Mouse (Mus musculus): ENCODE results near the gene Fhl2. TPM values are rescaled to one million over a fixed set of nuclear protein-coding genes. Genes with fewer than 3 reads are reported as not detected.
"Not testable (repeated sequence)": the region's sequence is repeated elsewhere in the genome, so short reads cannot be mapped to it uniquely, and the experiment has no call there.

Gene Fhl2
- polyA plus RNA-seq, 1 experiment from 2014 or later: 9.1 TPM

DNA sequence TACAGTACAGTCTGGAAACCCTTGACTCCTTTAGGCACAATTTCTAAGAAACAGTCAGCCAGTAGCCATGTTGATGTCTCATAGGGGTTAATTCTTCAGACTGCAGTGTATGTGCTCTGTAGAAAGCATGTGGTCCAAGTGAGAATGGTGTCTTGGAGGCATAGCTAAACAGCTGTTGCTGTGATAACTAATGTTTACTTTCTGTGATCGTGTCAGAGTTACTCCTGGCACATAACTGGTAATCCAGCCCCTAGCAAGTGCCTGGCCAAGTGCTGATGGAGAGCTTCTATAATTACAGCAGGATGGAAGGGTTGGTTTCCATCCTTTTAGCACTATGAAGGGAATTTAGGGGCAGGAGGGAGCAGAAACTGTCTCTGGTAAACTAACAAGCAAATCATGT is 14.5 kb upstream of the Fhl2 start:
- Histone ChIP-seq H3K36me3 (no peaks in the 10 kb centered on the region), H3K4me1 (no peaks in the 10 kb centered on the region), H3K27ac (no peak overlapping the region), H3K27me3 (ENCODE audit: low read depth, poor library complexity, severe bottlenecking) (no peaks in the 10 kb centered on the region), H3K4me3 (no peak overlapping the region), H3K9me3 (replicated peaks) (no peaks in the 10 kb centered on the region)
- DNase-seq (ENCODE audit: low spot score): no peak
- 61% methylated on average over 1 of the region's 1 CpGs for WGBS

DNA sequence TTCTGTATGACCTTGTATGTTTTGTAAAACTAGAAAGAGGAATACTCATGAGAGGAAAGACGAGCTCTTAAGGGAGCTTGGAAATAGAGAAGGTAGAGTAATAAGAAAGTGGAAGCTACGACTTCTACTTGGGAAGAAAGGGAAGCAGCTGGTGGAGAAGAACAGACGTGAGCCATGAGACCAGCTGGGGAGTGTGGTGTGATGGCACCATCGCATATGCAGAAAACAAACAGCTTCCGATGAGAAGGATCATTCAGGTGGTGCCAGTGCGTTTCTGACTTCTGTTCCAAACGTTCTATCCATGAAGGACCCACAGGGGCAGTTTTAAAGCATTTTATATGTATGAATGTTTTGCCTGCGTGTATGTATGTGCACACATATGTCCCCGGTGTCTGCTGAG is 13.5 kb upstream of the Fhl2 start:
- Histone ChIP-seq H3K27ac (no peak overlapping the region), H3K4me1 (no peaks in the 10 kb centered on the region), H3K36me3 (no peaks in the 10 kb centered on the region), H3K27me3 (ENCODE audit: low read depth, poor library complexity, severe bottlenecking) (no peaks in the 10 kb centered on the region), H3K9me3 (replicated peaks) (no peaks in the 10 kb centered on the region), H3K4me3 (no peak overlapping the region)
- WGBS: 87% methylated on average over 9 of the region's 9 CpGs
- DNase-seq (ENCODE audit: low spot score): no peak

DNA sequence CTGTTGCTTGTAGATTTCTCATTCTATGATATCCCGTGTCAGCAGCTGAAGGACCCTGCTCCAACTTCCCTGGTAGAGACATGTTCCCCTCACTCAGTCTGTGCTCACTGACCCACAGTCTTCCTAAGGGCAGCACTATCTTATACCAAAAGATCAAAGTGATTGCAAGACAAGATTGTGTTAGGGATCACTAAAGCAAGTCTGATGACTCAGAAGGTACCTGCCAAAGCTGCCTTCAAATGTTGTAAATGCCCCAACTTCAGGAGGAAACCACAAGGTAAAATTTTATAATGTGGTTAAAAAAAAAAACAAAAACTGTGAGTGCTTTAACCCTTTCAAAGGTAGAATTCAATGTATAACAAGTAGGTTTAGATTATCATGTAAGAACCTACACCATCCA is 10.4 kb upstream of the Fhl2 start:
- Histone ChIP-seq H3K36me3 (no peaks in the 10 kb centered on the region), H3K27ac (no peak overlapping the region), H3K4me3 (no peak overlapping the region), H3K27me3 (ENCODE audit: low read depth, poor library complexity, severe bottlenecking) (no peaks in the 10 kb centered on the region), H3K4me1 (no peaks in the 10 kb centered on the region), H3K9me3 (replicated peaks) (no peaks in the 10 kb centered on the region)
- no peak for DNase-seq (ENCODE audit: low spot score)
- WGBS: 77% methylated on average over 1 of the region's 1 CpGs

DNA sequence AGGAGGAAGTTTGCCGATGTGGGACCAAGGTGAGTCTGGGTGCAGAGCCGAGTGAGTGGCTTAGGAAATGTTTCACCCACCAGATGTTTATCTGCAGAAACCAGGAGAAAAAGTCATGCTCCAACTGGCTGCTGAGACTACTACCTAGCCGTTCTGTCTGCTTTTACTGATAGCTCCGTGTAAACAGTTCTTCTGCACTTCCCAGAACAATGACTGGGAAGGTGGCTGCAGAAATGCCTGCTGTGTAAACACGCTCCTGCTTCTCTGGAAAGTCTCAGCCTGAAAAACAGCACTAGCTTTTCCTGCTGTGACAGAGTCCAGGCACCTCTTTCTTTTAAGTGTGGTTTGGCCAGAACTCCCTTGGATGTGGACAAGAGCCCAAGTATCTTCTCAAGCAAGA is 6.5 kb upstream of the Fhl2 start:
- Histone ChIP-seq H3K4me3 (no peak overlapping the region), H3K36me3 (no peaks in the 10 kb centered on the region), H3K27me3 (ENCODE audit: low read depth, poor library complexity, severe bottlenecking) (no peaks in the 10 kb centered on the region), H3K9me3 (replicated peaks) (no peaks in the 10 kb centered on the region), H3K27ac (no peak overlapping the region), H3K4me1 (no peaks in the 10 kb centered on the region)
- WGBS: 23% methylated on average over 5 of the region's 5 CpGs
- DNase-seq (ENCODE audit: low spot score): no peak

DNA sequence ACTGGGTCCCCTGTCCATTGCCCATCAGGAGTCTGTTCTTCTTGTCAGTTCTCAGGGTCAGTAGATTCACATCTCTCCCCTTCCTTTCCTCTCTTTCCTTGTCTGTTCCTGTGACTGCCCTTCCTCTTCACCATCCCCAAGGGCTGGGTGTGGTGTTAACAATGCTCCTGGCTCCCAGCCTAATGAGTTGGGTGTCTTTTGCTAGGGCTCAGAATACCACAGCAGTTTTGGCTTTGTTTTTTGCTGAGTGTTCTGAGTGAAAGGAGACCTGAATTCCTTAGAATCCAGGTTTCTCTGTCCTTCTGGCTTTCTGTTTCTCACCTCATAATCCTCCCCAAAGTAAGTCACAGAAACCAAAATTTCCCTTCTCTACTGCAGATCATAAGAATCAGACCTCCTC is 5.4 kb upstream of the Fhl2 start:
- Histone ChIP-seq H3K36me3 (no peaks in the 10 kb centered on the region), H3K27me3 (ENCODE audit: low read depth, poor library complexity, severe bottlenecking) (no peaks in the 10 kb centered on the region), H3K4me1 (no peaks in the 10 kb centered on the region), H3K4me3 (no peak overlapping the region), H3K9me3 (replicated peaks) (no peaks in the 10 kb centered on the region), H3K27ac (no peak overlapping the region)
- DNase-seq (ENCODE audit: low spot score): no peak

DNA sequence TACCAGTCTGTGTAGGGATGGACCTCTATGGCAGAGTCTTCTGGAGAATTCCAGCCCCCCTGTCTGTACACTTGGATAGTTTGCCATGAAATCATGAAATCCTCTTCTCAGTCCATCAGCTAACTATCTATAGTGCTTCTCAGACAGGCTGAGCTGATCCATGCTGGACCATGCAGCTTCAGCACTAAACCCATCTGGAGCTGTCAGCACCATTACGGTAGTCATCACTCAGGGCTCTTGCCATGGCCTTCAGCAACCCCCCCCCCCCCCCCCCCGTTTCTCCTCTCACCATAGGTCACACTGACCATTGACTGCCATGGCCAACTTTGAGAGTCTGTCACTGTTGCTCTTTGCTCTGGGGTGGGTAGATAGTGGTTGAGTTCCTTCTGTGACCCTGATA is 5.0 kb upstream of the Fhl2 start:
- no peaks in the 10 kb centered on the region for H3K36me3 ChIP-seq
- H3K9me3 ChIP-seq (replicated peaks): no peaks in the 10 kb centered on the region
- H3K4me1 ChIP-seq: no peaks in the 10 kb centered on the region
- no peak overlapping the region for H3K27ac ChIP-seq
- no peak for DNase-seq (ENCODE audit: low spot score)
- no peaks in the 10 kb centered on the region for H3K27me3 ChIP-seq (ENCODE audit: low read depth, poor library complexity, severe bottlenecking)
- 80% methylated on average over 2 of the region's 2 CpGs for WGBS
- H3K4me3 ChIP-seq: no peak overlapping the region

DNA sequence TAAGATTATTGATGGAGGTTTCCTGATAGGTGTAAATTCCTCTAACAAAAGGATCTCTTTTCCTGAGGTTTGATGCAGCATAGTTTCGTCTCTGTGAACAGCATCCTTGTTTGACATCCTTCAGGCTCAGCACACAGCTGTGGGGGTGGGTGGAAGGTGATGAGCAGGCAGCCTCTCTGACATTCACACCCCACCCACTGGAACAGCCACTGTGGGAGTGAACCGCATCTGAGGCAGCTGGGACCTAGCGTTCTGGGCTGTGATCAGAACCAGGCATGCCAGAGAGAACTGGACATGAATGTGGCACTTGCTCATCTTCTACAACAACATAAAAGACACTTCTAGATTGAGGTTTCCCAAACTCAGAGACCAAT is 3.1 kb upstream of the Fhl2 start:
- no peak overlapping the region for H3K4me3 ChIP-seq
- no peaks in the 10 kb centered on the region for H3K27me3 ChIP-seq (ENCODE audit: low read depth, poor library complexity, severe bottlenecking)
- no peak overlapping the region for H3K27ac ChIP-seq
- 75% methylated on average over 3 of the region's 3 CpGs for WGBS
- H3K36me3 ChIP-seq: no peaks in the 10 kb centered on the region
- DNase-seq (ENCODE audit: low spot score): no peak
- no peaks in the 10 kb centered on the region for H3K9me3 ChIP-seq (replicated peaks)
- no peaks in the 10 kb centered on the region for H3K4me1 ChIP-seq

DNA sequence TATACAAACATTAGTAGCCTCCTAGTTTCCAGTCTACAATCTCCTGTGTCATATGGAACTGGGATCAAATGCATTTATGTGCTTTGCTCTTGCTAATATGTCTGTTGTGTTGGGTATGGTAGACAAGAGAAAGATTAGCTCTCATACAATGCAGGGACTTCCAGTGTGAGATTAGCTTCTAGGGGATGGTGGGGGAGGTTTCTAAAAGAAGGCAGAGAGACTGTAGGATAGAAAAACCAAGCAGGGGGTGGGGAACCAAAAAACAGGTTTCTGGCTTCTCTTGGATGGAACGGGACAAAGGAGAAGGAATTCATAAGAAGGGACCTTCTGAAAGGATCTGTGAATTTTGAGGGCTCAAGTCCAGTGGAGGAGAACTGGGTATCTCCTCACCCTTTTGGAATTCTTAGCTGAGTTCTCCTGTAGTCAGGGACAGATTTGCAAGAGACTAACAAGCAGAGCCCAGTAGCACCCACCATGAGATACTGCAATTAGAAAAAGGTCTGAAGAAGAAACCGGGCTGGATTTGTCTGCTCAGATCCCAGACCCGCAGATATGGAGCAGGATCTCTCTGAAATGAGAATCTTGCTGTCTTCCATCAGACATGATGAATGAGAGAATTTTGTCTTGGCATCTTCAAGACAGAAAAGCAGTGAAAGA is 2.6 kb upstream of the Fhl2 start:
- no peaks in the 10 kb centered on the region for H3K4me1 ChIP-seq
- no peaks in the 10 kb centered on the region for H3K36me3 ChIP-seq
- DNase-seq (ENCODE audit: low spot score): no peak
- 89% methylated on average over 3 of the region's 3 CpGs for WGBS
- H3K27me3 ChIP-seq (ENCODE audit: low read depth, poor library complexity, severe bottlenecking): no peaks in the 10 kb centered on the region
- no peak overlapping the region for H3K4me3 ChIP-seq
- no peaks in the 10 kb centered on the region for H3K9me3 ChIP-seq (replicated peaks)
- no peak overlapping the region for H3K27ac ChIP-seq

DNA sequence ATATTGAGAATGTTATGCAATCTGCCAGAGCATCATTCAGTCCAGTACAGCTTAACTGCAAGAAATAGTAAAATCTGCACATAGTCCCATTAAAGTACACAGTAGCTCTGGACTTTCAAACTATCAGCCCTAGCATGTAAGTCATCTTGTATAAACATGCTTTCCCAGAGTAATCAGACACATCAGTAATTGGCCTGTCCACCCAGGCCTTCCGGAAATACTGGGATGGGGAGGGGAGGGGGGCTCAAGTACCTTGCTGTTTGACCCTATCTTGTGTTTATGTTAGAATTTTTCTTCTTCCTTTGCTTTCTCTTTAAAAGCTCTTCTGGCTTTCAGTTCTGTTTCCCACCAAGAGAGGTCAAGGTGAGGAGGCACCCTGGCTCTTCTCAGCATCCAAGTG is 725 bp downstream of the Fhl2 start:
- no peak for DNase-seq (ENCODE audit: low spot score)
- Histone ChIP-seq H3K36me3 (no peaks in the 10 kb centered on the region), H3K27me3 (ENCODE audit: low read depth, poor library complexity, severe bottlenecking) (no peaks in the 10 kb centered on the region), H3K9me3 (replicated peaks) (no peaks in the 10 kb centered on the region), H3K4me3 (no peak overlapping the region), H3K4me1 (peaks cover 4% of the 10 kb centered on the region; the same call in 1 of the 2 replicates), H3K27ac (no peak overlapping the region)
- 57% methylated on average over 1 of the region's 1 CpGs for WGBS

DNA sequence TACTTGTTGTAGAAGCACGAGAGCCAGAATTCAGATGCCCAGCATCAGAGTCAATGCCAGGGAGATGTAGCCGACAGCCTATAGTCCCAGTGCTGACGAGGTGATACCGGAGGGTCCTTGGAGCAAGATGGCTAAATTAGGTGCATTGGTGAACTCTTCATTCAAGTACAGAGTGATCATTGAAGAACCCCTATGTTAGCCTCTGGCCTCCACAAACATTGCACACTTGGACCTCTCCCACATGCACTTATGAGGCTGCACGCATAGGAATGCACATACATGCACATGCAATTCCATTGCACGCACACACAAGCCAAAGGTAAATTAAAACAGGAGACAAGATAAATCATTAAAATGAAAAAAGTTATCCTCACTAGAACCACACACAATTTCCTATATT is 3.4 kb downstream of the Fhl2 start:
- Histone ChIP-seq H3K36me3 (no peaks in the 10 kb centered on the region), H3K9me3 (replicated peaks) (no peaks in the 10 kb centered on the region), H3K27ac (no peak overlapping the region), H3K4me3 (no peak overlapping the region), H3K4me1 (peaks cover 4% of the 10 kb centered on the region; the same call in 1 of the 2 replicates), H3K27me3 (ENCODE audit: low read depth, poor library complexity, severe bottlenecking) (no peaks in the 10 kb centered on the region)
- no peak for DNase-seq (ENCODE audit: low spot score)
- 96% methylated on average over 6 of the region's 6 CpGs for WGBS

DNA sequence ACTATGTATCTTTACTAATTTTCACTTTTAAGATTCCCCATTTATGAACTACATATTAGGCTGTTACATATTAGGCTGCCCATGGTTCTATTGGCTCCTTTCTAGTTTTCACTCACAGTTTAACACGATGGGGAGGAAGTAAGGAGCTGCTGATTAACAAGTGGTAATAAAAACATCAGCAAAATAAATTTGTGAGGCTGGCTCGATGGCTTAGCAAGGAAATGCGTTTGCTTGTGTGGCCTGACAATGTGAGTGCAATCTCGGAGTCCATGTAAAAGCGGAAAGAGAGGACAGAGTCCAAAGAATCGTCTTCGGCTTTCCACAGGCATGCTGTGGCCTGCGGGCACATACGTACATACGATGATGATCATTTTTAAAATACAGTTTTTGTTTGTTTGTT is 4.3 kb downstream of the Fhl2 start:
- WGBS: 65% methylated on average over 10 of the region's 10 CpGs
- Histone ChIP-seq H3K4me1 (peaks cover 4% of the 10 kb centered on the region; the same call in 1 of the 2 replicates), H3K27me3 (ENCODE audit: low read depth, poor library complexity, severe bottlenecking) (no peaks in the 10 kb centered on the region), H3K27ac (no peak overlapping the region), H3K4me3 (no peak overlapping the region), H3K36me3 (no peaks in the 10 kb centered on the region), H3K9me3 (replicated peaks) (no peaks in the 10 kb centered on the region)
- no peak for DNase-seq (ENCODE audit: low spot score)

DNA sequence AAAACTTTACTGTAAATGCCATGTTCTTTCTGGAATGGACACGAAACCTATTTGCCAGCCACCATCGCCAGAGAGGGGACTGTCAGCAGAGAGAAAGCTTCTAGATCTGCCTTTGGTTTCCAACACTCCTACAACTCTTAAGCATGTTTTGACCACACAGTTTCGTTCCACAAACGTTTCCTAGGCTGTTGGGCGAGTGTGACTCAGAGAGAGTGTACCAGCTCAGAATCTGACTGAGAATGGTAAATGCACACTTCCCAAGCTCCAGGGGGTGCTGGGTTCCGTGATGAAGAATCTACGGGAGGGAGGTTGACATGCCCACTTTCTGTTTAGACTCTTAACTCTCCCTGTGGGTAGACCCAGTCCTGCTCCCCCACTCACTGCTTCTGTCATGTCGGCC is 5.7 kb downstream of the Fhl2 start:
- DNase-seq (ENCODE audit: low spot score): no peak
- no peak overlapping the region for H3K27ac ChIP-seq
- H3K27me3 ChIP-seq (ENCODE audit: low read depth, poor library complexity, severe bottlenecking): no peaks in the 10 kb centered on the region
- no peaks in the 10 kb centered on the region for H3K9me3 ChIP-seq (replicated peaks)
- peaks cover 4% of the 10 kb centered on the region; the same call in 1 of the 2 replicates for H3K4me1 ChIP-seq
- no peaks in the 10 kb centered on the region for H3K36me3 ChIP-seq
- no peak overlapping the region for H3K4me3 ChIP-seq
- WGBS: 87% methylated on average over 8 of the region's 8 CpGs

DNA sequence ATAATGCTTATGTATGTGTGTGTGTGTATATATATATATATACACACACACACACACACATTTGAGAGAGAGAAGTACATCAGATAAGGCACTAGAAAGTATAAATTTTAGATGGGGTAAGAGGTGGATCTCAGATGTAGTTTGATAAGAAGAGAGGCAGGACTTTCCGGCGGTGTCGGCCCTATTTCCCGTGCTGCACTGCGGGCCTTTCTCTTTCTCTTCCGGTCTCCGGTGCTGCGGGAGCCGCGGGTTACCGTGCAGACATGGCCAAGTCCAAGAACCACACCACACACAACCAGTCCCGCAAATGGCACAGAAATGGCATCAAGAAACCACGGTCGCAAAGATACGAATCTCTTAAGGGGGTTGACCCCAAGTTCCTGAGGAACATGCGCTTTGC is 7.9 kb downstream of the Fhl2 start:
- H3K27ac ChIP-seq; H3K4me3 ChIP-seq; H3K4me1 ChIP-seq; DNase-seq (ENCODE audit: low spot score); H3K9me3 ChIP-seq (replicated peaks); H3K27me3 ChIP-seq (ENCODE audit: low read depth, poor library complexity, severe bottlenecking); H3K36me3 ChIP-seq: not testable (repeated sequence)
- 96% methylated on average over 13 of the region's 16 CpGs for WGBS

DNA sequence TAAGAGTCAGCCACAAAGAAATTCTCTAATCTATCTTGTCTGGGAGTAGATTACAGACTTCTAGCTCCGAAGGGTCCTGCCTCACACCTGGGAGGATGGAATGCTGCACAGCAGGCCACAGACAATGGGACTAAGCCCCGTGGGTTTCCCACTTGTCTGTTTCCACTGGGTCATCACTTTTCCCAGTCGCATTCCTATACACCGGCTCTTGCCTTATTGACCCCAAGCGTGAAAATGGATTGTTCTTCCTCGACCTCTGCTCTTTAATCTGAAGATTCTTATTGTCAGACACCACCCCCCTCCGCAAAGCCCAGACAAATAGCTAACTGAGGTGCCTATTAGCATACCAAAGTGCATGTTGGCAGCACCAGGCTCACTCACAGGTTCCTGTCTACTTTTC is 10.4 kb downstream of the Fhl2 start:
- Histone ChIP-seq H3K4me3 (no peak overlapping the region), H3K27ac (no peak overlapping the region), H3K9me3 (replicated peaks) (no peaks in the 10 kb centered on the region), H3K36me3 (no peaks in the 10 kb centered on the region), H3K27me3 (ENCODE audit: low read depth, poor library complexity, severe bottlenecking) (no peaks in the 10 kb centered on the region), H3K4me1 (no peaks in the 10 kb centered on the region)
- no peak for DNase-seq (ENCODE audit: low spot score)
- WGBS: 23% methylated on average over 7 of the region's 7 CpGs

Measured in limb, embryonic 10.5 days (tissue).